Mouse (Mus musculus): ENCODE results near the gene Ftl1.
"Not testable (repeated sequence)": the region's sequence is repeated elsewhere in the genome, so short reads cannot be mapped to it uniquely, and the experiment has no call there.

Ftl1 gene

DNA sequence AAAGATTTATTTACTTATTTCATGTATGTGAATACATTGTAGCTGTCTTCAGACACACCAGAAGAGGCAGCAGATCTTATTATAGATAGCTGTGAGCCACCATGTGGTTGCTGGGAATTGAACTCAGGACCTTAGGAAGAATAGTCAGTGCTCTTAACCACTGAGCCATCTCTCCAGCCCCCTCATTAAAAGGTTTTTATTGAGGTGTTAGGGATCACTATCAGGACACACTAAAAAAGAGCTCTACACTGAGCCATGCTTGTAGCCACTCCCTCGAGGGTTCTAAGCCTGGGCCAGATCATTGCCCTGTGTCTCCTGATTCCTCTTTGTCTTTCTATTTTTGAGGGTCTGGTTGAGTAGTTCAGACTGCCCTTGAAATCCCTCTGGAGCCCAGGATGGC lies 16.8 kb upstream of the Ftl1 start:
- no peak for DNase-seq (ENCODE audit: extremely low spot score)

DNA sequence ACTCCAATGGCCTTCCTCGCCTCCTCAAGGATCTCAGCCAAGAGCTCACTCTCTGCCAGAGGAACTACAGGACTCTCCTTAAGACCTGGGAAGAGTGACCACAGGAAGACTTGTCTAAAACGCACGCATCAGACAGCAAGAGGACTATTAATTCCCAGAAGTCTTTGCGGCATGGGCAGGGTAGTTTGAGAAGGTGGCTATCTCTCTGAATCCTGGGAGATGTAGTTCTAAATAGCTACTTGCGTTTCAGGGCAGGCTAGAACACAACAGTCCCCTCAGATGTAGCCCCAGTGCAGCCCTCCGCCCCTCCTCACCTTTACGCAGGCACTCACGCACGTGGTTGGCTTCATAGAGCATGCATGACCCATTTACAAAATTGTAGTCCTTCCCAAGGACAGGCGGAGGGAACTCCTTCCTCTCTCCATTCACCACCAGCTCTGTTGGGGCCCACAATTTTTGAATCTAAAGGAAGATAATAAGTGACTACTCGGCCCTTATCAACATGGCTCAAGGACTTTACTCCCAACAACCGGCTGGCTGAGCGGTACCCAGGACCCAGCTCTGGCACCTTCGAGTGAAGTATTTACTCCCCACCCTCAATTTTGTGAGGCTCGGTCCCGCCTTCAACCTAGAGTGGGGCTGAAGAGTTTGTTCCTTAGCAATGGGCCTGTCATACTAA lies 15.7 kb upstream of the Ftl1 start:
- DNase-seq (ENCODE audit: extremely low spot score) = no peak

DNA sequence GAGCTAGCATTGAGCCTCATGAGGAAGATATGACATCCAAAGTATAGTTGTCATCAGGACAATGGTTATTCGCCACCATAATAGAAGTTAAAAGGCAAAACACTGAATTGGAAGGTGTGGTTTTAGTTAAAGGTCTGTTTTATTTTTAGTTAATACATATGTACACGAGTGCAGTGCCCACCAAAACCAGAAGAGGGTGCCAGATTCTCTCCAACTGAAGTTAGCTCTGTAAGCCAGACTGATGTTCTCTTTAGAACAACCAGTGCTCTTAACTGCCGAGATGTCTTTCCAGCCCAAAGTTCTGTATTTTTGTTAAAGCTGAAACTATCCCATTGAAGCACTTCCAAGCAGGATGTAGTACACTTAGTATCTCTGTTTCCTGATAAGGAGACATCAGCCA lies 11.2 kb upstream of the Ftl1 start:
- DNase-seq (ENCODE audit: extremely low spot score) = peak; percentile 64

DNA sequence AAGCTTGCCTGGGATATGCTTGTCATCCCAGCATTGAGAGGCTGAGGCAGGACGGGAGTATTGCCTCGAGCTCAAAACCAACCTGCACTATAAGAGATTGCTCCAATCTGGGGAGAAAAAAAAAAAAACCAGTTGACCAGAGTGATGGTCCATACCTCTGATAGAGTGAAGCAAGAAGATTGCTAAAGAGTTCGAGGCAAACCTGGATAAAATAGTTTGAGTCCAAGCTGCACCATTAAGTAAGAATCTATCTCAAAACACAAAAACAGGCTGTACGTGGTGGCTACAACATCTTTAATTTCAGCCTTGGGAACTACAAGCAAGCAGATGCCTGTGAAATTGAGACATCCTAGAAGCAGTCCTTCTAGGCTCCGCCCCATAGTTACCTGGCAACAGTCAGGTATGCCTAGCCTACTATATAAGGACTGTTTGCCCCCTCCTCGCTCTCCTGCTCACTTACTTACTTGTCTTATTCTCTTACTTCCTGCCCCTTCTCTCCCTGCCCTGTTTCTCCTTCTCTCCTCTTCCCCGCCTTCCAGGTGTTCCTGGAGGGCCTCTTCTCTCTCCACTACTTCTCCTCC lies 7.5 kb upstream of the Ftl1 start:
- no peak for DNase-seq (ENCODE audit: extremely low spot score)

DNA sequence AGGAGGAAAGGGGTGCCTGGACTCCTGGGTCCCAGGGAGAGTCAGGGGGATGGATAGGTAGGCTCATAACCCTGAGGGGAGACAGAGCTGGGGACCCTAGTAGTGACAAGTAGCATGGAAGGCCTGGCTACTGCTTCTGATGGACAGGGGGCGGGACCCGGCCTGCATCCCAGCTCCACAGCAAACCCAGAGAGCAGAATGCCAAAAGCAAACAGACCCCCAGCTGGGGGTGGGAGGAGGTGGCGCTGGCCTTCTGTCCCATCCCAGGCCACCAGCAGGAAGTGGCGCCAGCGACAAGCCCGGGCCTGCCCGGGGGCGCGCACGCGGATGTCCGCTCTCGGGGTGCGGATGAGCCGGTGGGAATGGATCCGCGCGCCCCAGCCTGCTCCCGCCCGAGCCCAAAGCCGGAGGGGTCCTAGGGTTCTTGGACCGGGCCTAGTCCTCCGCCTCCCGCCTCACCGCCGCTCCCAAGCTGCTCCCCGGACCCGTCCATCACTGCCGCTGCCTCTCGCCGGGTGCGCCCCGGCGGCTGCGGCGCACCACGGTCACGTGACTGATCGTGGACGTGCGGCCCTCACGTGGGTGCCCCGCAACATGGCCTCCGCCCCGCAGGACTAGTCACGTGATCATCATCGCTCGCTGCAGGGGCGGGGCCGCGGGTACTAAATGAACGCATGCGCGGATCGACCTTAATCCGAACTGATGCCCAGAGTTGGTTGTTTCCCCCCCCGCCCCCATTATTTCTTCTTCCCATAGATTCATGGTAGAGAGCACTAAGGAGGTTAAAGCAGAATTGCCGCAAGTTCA lies 6.8 kb upstream of the Ftl1 start, which contains the start of gene Bax:
Bax (minus strand) TSS at position 616 of the 807 bp plus-strand sequence.
- peak; percentile 93 for DNase-seq (ENCODE audit: extremely low spot score)

DNA sequence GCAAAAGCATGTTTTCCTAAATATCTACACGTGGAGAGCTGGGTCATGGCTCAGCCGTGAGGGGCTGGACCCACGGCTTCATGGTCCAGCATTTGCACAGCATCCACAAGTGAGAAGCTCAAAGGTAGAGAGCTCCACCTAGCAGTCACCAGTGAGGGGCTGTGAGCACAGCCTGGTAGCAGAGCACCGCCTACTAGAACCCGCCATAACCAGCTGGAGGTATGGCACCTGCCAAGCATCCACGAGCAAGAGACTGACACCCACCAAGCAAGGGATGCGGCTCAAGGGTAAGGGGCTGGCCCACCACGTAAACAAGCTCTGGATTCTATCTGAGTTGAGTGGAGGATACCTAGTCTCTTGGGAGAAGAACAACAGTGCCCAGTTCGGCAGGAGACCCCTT lies 5.9 kb upstream of the Ftl1 start:
- DNase-seq (ENCODE audit: extremely low spot score) = no peak

DNA sequence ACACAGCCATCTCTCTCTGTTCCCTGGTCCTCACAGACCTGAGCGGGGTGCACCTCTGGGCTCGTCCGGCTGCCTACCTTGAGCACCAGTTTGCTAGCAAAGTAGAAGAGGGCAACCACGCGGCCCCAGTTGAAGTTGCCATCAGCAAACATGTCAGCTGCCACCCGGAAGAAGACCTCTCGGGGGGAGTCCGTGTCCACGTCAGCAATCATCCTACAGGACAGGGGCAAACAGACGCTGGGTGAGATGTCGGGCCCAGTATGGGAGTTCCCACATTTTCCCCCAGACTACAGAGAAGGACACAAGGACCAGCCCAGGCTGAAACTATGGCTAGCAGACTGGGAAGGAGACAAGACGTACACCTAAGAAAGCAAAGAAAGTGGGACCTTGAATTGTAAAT lies 5.4 kb upstream of the Ftl1 start:
- DNase-seq (ENCODE audit: extremely low spot score) = no peak

DNA sequence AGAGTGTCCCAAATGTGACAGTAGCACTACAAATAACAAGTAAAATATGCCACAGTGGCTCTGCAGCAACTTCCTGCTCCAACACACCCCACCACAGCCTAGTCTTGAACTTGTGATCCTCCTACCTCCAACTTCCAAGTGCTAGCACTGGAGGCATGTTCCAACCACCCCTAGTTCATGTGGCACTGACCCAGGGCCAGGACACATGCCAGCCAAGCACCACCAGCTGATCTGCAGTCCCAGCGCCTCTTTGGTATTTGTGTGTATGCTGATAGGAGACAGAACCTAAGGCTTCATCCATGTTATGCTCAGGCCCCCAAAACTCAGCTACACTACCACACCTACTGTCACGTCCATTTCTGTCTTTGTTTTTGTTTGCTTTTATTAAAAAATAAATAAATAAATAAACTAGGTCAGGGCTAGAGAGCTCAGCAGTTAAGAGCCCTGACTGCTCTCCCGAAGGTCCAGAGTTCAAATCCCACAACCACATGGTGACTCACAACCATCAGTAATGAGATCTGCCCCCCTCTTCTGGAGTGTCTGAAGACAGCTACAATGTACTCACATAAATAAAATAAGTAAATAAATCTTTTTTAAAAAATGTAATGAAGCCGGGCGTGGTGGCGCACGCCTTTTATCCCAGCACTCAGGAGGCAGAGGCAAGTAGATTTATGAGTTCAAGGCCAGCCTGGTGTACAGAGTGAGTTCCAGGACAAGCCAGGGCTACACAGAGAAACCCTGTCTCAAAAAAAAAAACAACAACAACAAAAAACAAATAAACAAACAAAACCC lies 4.5 kb upstream of the Ftl1 start:
- no peak for DNase-seq (ENCODE audit: extremely low spot score)

DNA sequence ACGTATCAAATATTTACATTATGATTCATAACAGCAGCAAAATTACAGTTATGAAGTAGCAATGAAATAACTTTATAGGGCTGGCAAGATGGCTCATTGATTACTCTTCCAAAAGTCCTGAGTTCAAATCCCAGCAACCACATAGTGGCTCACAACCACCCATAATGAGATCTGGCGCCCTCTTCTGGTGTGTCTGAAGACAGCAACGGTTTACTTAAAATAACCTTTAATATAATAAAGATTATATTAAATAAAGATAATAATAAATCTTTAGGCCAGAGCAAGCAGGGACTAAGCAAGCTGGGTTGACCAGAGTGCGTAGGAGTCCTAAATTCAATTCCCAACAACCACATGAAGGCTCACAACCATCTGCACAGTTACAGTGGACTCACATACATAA lies 3.2 kb upstream of the Ftl1 start:
- not testable (repeated sequence) for DNase-seq (ENCODE audit: extremely low spot score)

DNA sequence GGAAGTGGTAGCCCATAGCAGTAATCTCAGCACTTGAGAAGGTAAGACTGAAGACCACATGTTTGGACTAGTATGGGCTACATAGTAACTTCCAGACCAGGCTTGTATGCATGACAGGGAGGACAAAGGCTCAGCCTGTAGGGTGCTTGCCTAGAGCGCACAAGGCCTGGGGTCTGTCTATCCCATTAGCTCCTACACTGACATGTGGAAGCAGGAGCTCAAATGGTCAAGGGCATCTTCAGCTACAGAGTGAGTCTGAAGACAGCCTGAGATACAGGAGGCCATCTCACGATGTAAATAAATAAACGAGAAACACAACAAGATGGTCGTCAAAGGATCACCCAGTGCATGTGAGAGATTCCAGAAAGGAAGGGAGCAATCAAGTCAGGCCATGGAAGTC lies 2.6 kb upstream of the Ftl1 start:
- no peak for DNase-seq (ENCODE audit: extremely low spot score)

DNA sequence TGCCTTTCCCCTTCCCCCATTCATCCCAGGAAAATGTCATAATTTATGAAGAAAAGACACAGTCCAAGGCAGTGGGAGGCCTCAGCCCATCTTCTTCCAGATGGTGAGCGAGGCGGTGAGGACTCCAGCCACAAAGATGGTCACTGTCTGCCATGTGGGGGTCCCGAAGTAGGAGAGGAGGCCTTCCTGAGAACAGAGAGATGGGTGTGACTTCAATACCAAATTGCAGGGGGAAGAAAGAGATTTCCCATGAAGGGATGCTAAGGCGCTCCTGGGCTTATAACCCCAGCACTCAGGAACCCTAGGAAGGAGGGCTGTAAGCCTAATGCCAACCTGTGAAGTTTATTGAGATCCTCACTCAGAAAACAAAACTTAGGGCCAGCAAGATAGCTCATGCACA lies 2.1 kb upstream of the Ftl1 start:
- no peak for DNase-seq (ENCODE audit: extremely low spot score)

DNA sequence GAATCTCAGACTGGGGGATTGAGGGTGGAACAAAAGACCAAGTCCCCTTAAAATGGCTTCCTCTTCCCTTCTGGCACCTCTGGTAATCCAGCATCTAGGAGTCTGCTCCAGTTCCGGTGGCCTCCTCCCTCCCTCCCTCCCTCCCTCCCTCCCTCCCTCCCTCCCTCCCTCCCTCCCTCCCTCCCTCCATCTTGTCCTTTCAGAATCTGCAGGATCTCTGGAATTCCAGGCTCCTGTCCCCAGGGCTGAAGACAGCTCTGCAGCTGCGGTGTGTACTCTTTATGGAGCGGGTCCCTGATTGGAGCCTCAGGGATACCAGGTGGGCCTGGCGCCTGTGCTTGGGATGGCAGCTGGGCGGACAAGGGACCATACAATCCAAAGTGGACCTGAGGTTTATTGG lies 1.6 kb upstream of the Ftl1 start:
- DNase-seq (ENCODE audit: extremely low spot score) = no peak

DNA sequence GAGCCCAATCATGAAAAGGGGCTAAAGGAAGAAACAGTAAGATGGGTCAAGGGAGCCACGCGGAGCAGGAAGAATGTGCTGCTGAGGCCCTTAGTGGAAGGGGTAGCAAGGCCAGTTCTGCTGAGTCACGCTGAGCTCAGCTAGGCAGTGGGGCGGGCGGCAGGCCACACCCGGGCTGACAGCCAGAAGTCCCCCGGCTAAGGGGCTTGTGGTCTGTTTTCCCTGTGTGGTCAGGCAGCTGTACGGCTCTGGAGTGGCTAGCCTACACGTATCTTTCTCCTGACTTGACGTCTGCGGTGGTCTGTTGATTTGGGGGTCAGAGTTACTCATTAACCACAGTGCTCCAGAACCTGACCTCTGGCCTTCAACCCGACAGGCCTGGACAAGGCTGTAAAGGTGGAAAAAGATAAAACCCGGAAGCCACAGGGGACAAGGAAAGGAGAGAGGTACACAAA lies 1.2 kb upstream of the Ftl1 start:
- DNase-seq (ENCODE audit: extremely low spot score) = peak; percentile 64

DNA sequence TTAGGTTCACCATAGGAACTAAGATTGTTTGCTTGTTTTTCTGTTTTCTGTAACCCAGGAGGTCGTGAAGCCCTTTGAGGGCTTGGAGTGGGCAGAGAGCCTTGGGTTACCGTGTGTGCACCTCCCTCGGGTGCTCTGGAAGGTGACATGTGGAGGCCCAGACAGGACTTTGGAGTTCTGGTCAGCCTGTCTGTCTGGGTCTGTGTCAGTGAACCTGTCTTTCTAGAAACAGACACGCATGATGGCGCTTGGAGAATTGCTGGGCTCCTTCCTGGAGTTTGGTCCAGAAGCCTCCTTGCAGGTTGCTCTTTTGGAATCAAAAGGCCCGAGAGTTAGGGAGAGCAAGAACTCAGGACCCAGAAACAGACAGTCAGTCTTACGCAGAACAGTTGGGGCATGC lies 693 bp upstream of the Ftl1 start:
- DNase-seq (ENCODE audit: extremely low spot score) = no peak

DNA sequence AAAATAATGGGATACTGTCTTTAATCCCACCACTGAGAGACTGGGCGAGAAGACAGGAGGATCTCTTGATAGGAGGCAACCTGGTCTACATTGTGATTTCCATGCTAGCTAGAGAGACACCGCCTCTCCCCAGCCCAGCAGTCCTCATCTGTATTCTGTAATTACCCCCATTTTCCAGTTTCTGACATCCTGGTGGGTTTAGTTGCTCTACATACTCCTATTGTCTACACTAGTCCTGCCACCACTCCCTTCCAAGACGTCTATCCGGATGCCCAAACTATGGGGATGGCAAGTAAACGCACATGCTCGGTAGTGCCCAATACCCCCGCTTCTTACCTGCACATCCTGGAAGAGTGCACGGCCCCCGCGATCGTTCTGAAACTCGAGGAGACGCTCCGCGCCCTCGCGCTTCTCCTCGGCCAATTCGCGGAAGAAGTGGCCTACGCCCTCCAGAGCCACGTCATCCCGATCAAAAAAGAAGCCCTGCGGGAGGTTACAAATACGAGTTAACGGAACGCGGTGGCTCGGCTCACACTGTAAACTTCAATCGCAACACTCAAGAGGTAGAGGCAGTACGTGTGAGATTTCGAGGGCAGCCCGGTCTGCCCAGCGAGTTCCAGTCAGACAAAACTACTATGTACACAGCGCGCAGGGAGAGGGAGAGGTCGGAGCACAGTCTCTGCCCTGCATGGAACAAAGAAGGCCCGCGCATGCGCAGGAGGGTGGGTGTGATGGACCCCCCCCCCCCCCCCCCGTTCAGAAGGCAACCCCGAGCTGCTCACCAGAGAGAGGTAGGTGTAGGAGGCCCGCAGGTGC lies 728 bp downstream of the Ftl1 start:
- DNase-seq (ENCODE audit: extremely low spot score) = peak; percentile 88

DNA sequence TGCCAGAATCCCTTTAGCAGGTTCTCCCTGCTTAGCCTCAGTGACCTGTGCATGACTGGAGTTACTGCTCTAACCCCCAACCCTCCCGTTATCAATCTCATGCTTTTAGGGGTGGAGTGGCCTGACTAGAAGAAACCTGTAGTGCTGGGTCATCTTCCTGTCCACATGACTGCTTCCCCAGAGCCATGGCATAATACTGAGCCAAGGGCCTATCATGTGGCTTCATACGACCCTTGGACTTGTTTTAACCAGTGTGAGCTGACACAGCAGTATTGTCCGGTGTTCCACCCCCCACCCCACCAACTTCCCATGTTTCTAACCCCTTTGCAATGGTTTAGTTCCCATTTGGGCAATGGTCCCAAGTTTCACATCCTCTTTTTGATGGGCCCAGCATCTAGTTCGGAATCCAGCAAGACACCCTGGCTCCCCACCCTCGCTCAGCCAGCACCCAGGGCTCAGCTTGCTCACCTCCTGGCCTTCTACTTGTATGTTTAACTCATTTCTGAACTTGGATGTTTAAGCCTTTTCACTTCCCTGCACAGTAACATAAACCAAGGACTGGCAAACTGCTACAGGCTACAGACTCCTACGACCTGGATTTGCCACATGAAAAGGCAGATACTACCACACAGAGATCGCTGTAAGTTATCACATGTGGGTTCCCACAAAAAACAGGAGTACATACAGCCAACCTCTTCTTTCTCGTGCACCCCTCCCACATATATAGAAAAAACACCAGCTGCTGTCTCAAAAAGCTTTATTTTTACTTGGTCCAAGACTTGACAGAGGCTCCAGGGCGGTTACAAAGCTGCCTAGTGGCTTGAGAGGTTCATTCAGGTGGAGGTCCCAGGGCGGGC lies 2.3 kb downstream of the Ftl1 start:
- DNase-seq (ENCODE audit: extremely low spot score) = peak; percentile 40

DNA sequence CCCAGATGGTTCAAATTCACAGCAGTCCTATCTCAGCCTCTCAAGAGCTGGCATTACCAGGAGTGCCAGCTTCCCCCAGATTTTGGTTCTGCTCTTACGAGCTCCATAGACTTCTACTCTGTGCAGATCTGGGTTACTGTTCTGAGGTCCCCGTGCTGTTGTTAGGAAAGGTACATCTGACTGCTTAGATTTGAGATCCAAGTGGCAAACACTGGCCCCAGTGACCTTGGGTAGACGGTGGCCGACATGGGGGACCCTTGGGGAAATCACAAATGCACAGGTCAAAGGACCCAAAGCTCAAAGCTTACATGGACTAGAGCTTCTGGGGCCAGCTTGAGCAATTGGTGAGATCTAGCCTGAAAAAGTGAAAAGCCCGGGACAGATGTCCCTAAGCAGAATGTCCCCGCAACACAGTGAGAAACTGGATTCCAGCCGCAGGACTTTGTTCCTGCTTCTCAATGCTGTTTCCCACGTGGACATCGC lies 2.9 kb downstream of the Ftl1 start:
- DNase-seq (ENCODE audit: extremely low spot score) = no peak

DNA sequence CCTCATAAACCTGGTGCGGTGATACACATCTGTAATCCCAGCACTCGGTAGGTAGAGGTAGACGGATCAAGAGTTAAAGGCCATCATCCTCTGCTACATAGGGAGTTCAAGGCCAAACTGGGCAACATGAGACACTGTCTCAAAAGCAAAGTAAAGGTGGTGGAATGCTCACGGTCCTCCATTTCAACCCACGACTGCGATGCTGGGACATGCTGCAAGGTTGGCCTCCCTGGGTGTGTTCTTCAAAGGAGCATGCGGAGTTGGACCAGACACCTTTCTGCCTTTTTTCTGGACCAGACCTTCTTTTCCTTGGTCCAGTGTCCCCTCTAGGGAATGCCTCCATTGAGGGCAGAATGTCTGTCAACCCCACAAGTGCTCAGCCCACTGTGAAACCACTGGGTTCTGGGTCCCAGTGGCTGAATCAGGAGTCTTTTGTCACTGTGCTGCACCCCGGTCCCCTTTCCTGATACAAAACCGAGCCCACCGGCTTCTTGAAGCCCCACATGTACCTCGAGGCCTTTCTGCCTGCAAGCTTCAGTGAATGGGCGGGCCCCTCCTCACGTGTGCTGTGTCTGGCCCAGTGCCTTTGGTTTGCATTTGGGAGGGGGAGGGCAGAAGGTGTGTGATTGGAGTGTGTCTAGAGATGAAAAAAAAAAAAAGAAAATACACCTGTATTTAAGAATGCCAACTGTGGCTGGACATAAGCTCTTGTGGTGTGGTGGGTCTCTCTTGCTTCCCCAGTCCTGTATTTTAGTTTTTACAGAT lies 3.6 kb downstream of the Ftl1 start:
- no peak for DNase-seq (ENCODE audit: extremely low spot score)

DNA sequence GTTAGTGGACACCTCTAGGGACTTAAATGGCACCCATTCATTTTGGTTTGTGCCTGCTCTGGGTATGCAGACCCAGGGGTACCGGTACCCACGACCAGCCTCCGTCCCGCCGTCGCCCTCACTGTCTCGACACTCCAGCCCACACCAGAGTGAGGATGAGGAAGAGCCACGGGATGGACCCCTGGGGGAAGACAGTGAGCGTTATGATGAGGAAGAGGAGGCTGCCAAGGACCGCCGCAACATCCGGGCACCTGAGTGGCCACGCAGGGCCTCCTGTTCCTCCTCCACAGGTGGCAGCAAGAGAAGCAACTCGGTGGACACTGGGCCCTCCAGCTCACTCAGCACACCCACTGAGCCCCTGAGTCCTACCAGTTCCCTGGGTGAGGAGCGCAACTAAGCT lies 4.7 kb downstream of the Ftl1 start:
- no peak for DNase-seq (ENCODE audit: extremely low spot score)
